Mouse (Mus musculus) adrenal gland, adult (tissue): ENCODE results near the gene Myo10.

Experiments used
- DNase-seq, 2 experiments: peaks; one replicate each; pipeline ENCODE4 v3.0.0; 2022 to 2023; ENCODE audit warnings: low spot score in 1 of 2; ENCODE audit not compliant: inconsistent age in 2 of 2

Myo10 gene

DNA sequence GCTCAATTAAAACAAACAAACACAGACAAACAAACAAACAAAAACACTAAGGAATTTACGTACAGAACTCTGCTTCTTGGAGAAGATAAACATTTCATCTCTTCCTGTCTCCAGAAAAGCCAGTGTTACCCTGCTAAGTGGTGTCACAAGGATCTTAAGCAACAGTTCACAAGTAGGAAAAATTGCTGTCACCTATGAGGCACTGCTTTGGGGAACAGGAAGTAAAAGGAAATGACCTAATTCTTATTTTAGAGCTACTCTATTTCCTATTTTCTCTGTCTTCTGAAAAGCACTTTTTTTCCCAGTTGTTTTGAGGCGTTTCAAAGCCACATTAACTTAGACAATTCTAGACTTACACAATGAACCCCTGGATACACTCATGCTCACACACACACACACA lies 208.1 kb downstream of the Myo10 start:
- no peak for DNase-seq

- no peak for DNase-seq
These were observed 212.0 kb downstream of the Myo10 start for GRCm38 (mm10) chr15:25834282-25834681.

DNA sequence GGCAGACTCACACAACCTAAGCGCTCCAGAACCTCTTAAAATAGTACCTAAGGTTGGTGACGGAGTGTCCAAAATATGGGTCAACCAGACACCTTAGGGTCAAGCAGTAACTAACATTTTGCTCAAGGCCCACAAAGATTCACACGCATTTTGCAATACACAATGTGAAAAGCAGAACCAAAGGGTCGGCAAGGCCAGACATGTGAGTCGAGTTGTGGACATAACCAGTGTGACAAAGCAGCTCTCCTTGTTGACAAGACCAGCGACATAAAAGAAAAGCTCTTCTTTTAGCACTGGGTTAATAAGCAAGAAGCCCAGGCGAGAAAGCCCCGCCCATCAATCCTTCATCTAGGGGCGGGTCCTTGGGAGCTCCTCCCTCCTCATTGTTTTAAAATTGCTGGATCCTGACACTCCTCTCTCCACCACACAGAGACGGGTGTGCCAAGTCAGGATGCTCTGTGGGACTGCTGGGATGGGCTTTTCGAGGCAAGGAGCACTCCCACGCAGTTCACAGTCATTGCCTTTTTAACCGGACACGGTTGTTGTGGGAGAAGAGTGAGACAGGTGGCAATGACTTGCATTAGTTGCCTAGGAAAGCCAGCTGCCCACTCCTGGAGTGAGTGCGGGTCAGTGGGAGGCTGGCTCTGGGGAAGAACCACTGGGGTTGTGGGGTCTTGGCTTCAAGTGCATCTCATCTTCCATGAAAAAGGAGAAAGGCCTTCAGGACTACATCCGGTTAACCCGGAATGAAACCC lies 212.8 kb downstream of the Myo10 start:
- DNase-seq, result no peak

DNA sequence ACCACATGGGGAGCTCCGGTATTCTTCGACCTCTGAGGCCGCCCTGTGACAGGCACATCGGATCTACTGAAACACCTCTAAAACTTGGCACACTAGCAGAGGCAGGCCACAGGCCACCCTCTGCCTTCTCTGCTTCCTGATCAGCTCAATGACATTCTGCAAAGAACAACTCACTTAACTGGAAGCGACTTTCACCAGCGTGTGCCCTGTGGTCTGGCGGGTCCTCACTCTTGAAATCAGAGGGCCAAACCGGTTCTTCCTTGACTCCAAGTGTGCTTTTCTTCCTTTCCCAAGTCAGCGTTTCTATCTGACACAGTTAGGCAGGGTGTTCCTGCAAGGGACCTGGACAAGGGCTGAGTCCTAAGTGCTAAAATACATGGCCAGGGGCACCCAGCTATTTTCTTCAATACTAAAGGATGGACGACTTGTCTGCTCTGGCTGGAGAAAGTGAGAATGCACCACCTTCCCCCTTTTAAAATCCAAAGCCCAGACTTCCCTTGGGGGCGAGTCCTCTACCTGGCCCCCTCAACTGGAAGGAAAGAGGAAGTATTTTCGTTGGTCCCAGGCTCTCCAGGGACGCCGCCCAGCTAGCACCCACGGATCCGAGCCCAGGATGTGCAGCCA lies 220.2 kb downstream of the Myo10 start:
- DNase-seq, result no peak

- peak; percentile 81 to 93 for DNase-seq
These were observed 221.0 kb downstream of the Myo10 start, which contains the start of gene Retreg1 for GRCm38 (mm10) chr15:25843086-25843991. Gene Retreg1, plus strand, starts transcription at chr15:25843180.

- no peak for DNase-seq
These were observed 221.8 kb downstream of the Myo10 start for GRCm38 (mm10) chr15:25844013-25844570.

DNA sequence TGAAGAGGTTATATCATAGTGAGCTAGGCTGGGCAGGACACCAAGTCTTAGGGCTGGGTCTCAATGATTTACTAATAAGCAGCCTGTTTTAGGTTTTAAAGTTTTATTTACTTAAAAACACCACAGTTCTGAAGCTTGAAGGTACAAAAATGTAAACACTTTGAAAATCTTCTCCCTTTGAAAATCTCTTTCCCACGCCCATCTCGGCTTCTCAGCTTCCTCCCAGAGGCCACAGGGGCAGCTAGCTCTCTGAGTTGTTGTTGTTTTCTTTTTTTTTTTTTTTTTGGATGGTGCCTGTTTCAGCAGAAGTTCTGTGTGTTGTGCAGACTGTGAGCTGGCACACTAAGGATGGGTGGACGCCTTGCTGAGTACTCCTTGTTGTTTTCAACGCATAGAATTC lies 222.4 kb downstream of the Myo10 start:
- no peak for DNase-seq

DNA sequence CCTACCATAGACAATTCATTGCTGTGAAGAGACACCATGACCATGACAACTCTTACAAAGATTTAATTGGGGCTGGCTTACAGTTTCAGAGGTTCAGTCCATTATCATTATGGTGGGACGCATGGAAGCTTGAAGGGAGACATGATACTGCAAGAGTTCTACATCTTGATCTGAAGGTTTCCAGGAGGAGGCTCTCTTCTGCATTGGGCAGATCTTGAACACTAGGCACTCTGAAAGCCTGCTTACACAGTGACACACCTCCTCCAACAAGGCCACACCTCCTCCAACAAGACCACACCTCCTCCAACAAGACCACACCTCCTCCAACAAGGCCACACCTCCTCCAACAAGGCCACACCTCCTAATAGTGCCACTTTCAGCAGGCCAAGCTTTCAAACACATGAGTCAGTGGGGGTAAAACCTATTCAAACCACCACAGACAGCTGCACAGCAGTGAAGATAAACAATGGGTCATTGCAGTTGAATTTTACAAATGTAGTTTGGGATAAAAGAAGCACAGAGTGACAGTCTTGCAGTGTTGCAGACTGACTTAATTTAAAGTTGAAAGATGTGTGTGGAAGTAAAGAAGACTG lies 225.3 kb downstream of the Myo10 start:
- DNase-seq, result no peak

DNA sequence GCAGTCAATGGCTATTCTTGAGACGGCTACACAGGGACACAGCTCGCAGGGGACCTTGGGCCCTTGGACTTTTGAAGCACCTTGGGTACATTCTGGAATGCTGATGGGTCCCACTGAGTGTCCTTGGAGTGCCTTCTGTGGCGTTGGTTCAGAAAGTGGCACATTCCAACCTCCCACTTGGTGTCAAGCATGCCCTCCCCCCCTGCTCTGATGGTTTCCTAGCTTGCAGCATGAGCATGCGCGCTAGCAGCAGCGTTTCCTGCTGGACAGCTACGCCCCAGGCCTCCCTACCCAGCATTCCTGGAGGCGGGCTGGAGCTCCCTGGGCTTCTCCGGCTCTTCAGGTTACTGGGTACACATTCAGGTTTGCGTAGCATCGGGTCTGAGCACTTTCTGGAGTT lies 228.2 kb downstream of the Myo10 start:
- DNase-seq, result no peak

DNA sequence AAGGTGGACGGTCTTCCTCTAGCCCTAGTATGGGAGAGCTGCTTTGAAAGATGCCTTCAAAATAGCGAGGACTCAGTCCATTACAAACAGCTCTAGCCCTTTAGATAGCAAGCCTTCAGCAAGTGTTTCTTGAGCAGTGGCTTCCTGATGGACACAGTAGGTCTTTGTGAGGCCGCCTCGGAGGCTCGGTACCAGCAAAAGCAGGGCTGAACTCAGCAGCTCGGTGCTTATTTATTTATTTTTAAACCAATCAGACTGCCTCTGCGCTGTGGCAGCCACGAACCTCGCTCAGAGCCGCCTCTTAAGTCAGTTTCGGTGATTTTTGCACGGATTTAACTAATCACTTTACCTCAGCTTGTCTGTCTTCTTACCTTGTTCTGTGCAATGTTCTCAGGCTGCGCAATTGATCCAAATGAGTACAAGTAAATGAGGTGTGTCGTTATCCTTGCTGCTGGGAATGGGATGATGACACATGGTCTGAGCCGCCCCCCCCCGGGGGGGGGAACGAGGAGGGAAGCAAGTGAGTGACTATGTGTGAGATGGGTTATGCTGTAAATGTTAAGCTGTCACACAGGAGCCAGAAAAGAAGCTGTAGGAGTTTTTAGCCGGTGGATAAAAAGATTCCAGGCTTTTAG lies 232.1 kb downstream of the Myo10 start:
- no peak for DNase-seq

- DNase-seq, result peak in 1 of 2 experiments; percentile 39
These were observed 236.3 kb downstream of the Myo10 start for GRCm38 (mm10) chr15:25858611-25859058.

DNA sequence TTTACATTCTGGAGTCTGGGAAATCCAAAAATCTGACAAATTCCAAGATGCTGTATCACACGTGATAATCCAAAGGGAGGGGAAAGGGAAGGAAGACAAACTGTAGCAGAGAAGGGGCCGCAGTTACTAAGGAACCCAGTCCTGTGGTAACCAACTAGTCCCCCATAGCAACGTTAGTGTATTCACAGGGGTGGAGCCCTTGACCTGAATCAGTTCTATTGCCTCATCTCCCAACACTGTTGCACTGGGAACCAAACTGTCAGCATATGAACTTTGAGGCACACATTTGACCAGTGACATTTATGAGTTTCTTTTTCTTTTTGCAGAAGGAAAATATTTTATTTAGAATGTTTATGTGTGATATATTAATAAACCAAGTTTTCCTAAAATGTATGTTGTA lies 237.1 kb downstream of the Myo10 start:
- peak in 1 of 2 experiments; percentile 70 for DNase-seq

DNA sequence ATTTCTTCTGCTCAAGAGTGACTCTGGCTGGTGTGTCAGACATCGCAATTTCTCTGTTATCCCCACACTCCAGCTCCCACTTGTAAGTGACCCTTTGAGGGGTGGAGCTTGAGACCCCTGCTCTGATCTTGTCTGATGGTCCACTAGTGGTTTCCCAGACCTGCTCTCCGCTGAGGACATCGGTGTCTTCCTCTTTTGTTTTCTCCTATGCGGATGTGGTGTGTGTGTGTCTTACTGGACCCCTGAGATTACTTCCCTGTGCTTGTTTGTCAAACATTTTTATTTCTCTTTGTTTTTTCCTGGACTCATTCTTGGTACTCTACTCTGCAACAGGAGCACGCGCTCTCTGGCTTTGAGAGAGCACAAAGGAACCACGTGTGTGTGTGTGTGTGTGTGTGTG lies 239.6 kb downstream of the Myo10 start:
- no peak for DNase-seq
